Mouse (Mus musculus) forebrain, embryonic 13.5 days (tissue): ENCODE measurements around the gene Usp6nl. TPM values are rescaled to one million over a fixed set of nuclear protein-coding genes. Genes with fewer than 3 reads are reported as not detected.

Source experiments
- ATAC-seq: fragments of 200-750 bp; cut with Nextera tagmentation; 2 replicates; pipeline ENCODE4 v1.8.0; 2017
- H3K27ac ChIP-seq: fragments of 300-500 bp; sonication (generic); 2 replicates; pipeline ENCODE4 v1.5.1; 2015; ENCODE audit warnings: inconsistent platforms, mild to moderate bottlenecking, moderate library complexity
- H3K27me3 ChIP-seq: fragments of 300-500 bp; sonication (generic); 2 replicates; pipeline ENCODE4 v1.6.1; 2015; ENCODE audit warnings: mild to moderate bottlenecking, inconsistent platforms
- H3K36me3 ChIP-seq: fragments of 300-500 bp; sonication (generic); 2 replicates; pipeline ENCODE4 v1.6.1; 2015; ENCODE audit warnings: mild to moderate bottlenecking, inconsistent platforms; ENCODE audit not compliant: poor library complexity, severe bottlenecking
- H3K4me1 ChIP-seq: fragments of 300-500 bp; sonication (generic); 2 replicates; pipeline ENCODE4 v1.6.1; 2015; ENCODE audit warnings: inconsistent platforms
- H3K4me2 ChIP-seq: fragments of 300-500 bp; sonication (generic); 2 replicates; pipeline ENCODE4 v1.6.1; 2015; ENCODE audit warnings: inconsistent platforms, mild to moderate bottlenecking, moderate library complexity
- H3K4me3 ChIP-seq: fragments of 300-500 bp; sonication (generic); 2 replicates; pipeline ENCODE4 v1.5.1; 2015; ENCODE audit warnings: mild to moderate bottlenecking, inconsistent platforms
- H3K9ac ChIP-seq: fragments of 300-500 bp; sonication (generic); 2 replicates; pipeline ENCODE4 v1.6.1; 2015; ENCODE audit warnings: mild to moderate bottlenecking, inconsistent platforms
- H3K9me3 ChIP-seq: fragments of 300-500 bp; sonication (generic); replicated peaks from 2 replicates; pipeline ENCODE4 v1.6.1; 2016; ENCODE audit warnings: inconsistent platforms
- WGBS: fragments of 180-500 bp; shearing (Covaris S2); methylation state at CpG from one replicate; pipeline ENCODE4 v1.1.7; 2015; 5-methylcytosine and 5-hydroxymethylcytosine counted together
- polyA plus RNA-seq: library from polyadenylated mRNA; unstranded; fragments of >200 nt; fragmentation: Nextera tagmentation; extraction: Ambion mirVana; gene quantifications from 2 replicates; pipeline ENCODE4 v1.2.1, GENCODE M21; 2015

Usp6nl gene
- polyA plus RNA-seq, 1 experiment from 2014 or later = 8.0 TPM

DNA sequence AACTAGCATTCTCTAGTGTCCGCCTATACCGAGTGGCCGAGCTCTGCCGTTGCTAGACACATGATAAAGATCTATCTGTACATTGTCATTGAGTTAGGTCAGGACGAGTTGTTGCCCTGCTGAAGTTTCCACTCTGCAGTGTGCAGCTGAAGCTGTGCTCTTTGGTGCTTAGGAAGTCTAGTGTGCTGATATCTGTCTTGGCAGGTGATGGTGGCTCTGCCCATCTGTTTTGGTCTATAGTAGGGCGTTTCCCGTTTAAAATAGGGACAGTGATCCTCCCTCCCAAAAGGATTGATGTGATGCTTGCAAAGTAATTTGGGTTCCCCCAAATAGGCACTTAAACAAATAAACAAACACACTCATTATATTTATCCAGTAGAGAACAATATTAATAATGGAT, 82.2 kb downstream of the Usp6nl start:
- 87% methylated on average over 7 of the region's 7 CpGs for WGBS
- no peak overlapping the region for H3K4me2 ChIP-seq
- H3K27ac ChIP-seq = no peak overlapping the region
- no peaks in the 10 kb centered on the region for H3K9me3 ChIP-seq
- H3K4me3 ChIP-seq = no peak overlapping the region
- no peaks in the 10 kb centered on the region for H3K27me3 ChIP-seq
- peaks cover 20% of the 10 kb centered on the region for H3K4me1 ChIP-seq
- no peak overlapping the region; the same call in 1 of the 2 replicates for H3K9ac ChIP-seq
- ATAC-seq = no peak; the same call in 1 of the 2 replicates
- H3K36me3 ChIP-seq = peaks cover 7% of the 10 kb centered on the region; the same call in 1 of the 2 replicates

DNA sequence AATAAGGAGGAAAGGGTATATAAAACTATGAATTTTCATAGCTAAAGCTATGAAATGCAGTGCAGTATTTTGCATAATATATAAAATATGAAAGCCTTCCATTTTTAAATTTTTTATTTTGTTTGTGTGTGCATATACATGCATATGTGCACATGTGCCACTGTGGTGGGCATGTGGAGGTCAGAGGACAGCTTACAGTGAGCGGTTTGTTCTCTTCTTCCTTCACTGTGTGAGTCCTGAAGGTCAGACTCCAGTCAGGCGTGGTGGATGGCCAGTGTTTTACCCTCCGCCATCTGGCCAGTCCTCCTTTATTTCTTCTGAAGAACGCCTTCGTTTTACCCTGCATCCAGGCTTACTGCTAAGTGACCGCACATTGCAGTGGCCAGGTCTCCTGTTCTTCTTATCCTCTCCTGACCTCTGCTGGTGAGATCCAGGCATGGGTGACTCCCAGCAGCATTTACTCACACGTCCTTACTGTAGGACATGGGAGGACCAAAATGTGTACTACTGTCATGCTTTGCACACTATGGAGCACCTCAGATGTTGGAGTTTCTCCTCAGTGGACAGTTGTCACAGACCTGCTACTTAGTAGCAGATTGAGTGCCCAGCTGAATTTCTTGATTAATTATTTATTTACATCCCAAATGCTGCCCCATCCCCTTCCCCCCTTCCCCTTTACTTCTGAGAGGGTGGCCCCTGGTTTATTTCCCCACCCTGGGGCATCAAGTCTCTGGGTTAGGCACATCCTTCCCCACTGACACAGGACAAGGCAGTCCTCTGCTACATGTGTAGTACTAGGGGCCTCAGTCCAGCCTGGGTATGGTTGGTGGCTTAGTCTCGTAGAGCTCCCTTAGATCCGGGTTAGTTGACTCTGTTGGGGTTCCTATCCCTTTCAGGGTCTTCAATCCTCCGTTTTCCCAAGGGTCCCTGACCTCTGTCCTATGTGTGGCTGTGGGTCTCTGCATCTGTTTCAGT, 82.9 kb downstream of the Usp6nl start:
- H3K27ac ChIP-seq = no peak overlapping the region
- H3K4me2 ChIP-seq = no peak overlapping the region
- H3K9me3 ChIP-seq = no peaks in the 10 kb centered on the region
- H3K27me3 ChIP-seq = no peaks in the 10 kb centered on the region
- WGBS = 31% methylated on average over 10 of the region's 10 CpGs
- peaks cover 7% of the 10 kb centered on the region; the same call in 1 of the 2 replicates for H3K36me3 ChIP-seq
- peaks cover 20% of the 10 kb centered on the region for H3K4me1 ChIP-seq
- no peak overlapping the region for H3K9ac ChIP-seq
- ATAC-seq = peak; percentile 90
- H3K4me3 ChIP-seq = no peak overlapping the region

DNA sequence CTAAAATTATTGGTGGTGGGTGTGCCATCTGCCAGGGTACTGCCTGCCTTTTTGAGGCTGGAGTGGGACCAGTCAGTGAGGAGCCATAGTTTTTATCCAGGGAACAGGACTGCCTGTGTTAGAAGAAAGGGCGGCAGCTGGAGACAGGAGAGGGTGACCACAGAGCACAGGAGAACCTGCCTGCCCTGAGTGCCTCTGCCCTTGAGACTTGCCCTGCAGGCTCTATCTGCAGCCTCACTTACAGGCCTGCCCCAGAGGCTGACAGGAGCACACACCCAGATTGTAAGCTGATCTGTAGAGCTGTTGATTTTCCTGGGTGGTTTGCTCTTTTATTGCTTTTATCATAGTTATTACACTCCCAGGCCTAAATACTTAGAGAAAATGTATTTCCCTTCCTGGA, 85.2 kb downstream of the Usp6nl start:
- 60% methylated on average over 1 of the region's 1 CpGs for WGBS

DNA sequence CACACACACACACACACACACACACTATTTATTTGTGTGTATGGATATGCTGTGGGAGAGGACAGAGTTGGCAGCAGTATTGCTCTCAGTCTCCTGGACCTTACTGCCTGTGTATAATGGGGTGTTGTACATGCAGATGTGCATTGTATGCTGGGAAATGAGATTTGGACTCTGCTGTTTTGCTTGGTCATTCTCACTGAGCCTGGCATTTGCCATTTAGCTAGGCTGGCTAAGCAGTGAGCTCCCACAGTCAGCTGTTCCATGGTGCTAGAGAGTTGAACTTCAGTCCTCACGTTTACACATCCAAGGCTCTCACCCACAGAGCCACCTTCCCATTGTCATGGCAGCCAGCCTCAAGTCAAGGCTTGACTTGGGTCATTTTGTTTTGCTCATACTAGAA, 90.2 kb downstream of the Usp6nl start:
- no peak for ATAC-seq
- WGBS = 82% methylated on average over 1 of the region's 1 CpGs
- H3K27me3 ChIP-seq = no peaks in the 10 kb centered on the region
- no peaks in the 10 kb centered on the region for H3K9me3 ChIP-seq
- H3K27ac ChIP-seq = no peak overlapping the region
- H3K9ac ChIP-seq = no peak overlapping the region
- H3K4me3 ChIP-seq = no peak overlapping the region
- H3K4me1 ChIP-seq = 0 out of 2 replicates have a peak, but pooled peaks cover 5% of the 10 kb centered on the region
- H3K4me2 ChIP-seq = no peak overlapping the region
- H3K36me3 ChIP-seq = peaks cover 12% of the 10 kb centered on the region; the same call in 1 of the 2 replicates

More for the DNA sequence above, 85.2 kb downstream of the Usp6nl start:
- Histone ChIP-seq H3K9me3 (no peaks in the 10 kb centered on the region), H3K4me3 (no peak overlapping the region), H3K27ac (no peak overlapping the region), H3K4me1 (peaks cover 17% of the 10 kb centered on the region), H3K27me3 (no peaks in the 10 kb centered on the region), H3K9ac (no peak overlapping the region), H3K4me2 (no peak overlapping the region), H3K36me3 (peaks cover 7% of the 10 kb centered on the region; the same call in 1 of the 2 replicates)
- no peak for ATAC-seq

DNA sequence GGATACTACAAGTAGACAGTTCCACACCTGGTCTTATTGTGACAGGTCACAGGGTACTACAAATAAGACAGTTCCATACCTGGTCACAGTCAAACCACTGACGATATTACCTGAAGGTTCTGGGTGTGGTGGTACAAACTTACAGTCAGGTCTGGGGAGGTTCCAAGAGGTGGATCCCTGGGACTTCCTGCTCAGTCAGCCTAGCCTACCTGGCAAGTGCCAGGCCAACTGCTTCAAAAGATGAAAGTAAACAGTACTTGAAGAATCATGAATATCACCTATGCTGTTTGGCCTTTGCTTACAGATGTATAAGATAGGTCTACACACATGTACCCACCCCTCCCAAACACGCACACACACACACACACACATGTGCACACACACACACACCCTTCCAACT, 91.3 kb downstream of the Usp6nl start:
- Histone ChIP-seq H3K27ac (no peak overlapping the region), H3K9me3 (no peaks in the 10 kb centered on the region), H3K9ac (no peak overlapping the region), H3K4me1 (0 out of 2 replicates have a peak, but pooled peaks cover 5% of the 10 kb centered on the region), H3K27me3 (no peaks in the 10 kb centered on the region), H3K4me3 (no peak overlapping the region), H3K4me2 (no peak overlapping the region), H3K36me3 (peaks cover 16% of the 10 kb centered on the region; the same call in 1 of the 2 replicates)
- WGBS = 97% methylated on average over 2 of the region's 2 CpGs
- no peak for ATAC-seq

DNA sequence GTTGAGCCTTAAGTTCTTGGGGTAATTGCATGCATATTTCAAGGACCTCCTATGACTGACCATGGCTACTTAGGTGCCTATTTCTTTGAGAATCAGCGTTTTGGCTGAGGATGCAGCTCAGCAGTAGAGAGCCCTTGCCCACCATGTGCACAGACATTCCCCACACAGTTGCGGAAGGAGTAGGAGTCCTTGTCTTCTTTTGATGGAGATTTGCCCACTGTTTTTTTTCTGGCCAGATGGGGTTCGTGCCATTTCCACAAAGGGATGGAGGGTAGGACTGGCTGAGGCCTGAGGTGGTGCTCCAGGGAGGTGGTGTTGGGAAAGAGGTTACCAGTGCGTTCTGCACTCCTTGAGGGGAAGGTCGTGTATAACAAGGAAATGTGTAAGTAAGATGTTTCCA, 91.9 kb downstream of the Usp6nl start:
- ATAC-seq = no peak
- 86% methylated on average over 5 of the region's 5 CpGs for WGBS

DNA sequence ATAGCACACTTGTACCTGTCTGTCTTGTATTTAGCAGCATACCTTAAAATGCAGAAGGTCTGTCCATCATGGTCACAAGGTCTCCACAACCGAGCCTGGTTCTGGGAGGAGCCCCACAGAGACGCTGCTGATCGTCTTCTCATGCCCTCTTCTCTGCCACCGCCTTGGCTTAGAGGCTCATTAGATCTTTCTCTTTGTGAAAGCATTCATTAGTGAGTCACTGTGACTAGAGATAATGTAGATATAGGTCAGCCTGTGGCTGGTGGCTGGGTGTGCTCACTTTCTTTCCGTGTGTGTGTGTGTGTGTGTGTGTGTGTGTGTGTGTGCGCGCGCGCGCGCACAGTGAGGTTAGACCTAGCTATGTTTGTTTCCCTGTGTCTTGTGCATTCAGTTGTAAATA, 94.7 kb downstream of the Usp6nl start:
- Histone ChIP-seq H3K9me3 (no peaks in the 10 kb centered on the region), H3K4me1 (0 out of 2 replicates have a peak, but pooled peaks cover 5% of the 10 kb centered on the region), H3K36me3 (peaks cover 24% of the 10 kb centered on the region; the same call in 1 of the 2 replicates), H3K27ac (no peak overlapping the region), H3K4me2 (no peak overlapping the region), H3K9ac (no peak overlapping the region), H3K4me3 (no peak overlapping the region), H3K27me3 (no peaks in the 10 kb centered on the region)
- WGBS = 77% methylated on average over 11 of the region's 11 CpGs
- no peak for ATAC-seq

More for the DNA sequence above, 91.9 kb downstream of the Usp6nl start:
- no peaks in the 10 kb centered on the region for H3K9me3 ChIP-seq
- no peak overlapping the region for H3K27ac ChIP-seq
- no peak overlapping the region for H3K4me3 ChIP-seq
- H3K36me3 ChIP-seq = peaks cover 12% of the 10 kb centered on the region; the same call in 1 of the 2 replicates
- no peak overlapping the region for H3K9ac ChIP-seq
- H3K4me2 ChIP-seq = no peak overlapping the region
- H3K4me1 ChIP-seq = 0 out of 2 replicates have a peak, but pooled peaks cover 5% of the 10 kb centered on the region
- H3K27me3 ChIP-seq = no peaks in the 10 kb centered on the region

DNA sequence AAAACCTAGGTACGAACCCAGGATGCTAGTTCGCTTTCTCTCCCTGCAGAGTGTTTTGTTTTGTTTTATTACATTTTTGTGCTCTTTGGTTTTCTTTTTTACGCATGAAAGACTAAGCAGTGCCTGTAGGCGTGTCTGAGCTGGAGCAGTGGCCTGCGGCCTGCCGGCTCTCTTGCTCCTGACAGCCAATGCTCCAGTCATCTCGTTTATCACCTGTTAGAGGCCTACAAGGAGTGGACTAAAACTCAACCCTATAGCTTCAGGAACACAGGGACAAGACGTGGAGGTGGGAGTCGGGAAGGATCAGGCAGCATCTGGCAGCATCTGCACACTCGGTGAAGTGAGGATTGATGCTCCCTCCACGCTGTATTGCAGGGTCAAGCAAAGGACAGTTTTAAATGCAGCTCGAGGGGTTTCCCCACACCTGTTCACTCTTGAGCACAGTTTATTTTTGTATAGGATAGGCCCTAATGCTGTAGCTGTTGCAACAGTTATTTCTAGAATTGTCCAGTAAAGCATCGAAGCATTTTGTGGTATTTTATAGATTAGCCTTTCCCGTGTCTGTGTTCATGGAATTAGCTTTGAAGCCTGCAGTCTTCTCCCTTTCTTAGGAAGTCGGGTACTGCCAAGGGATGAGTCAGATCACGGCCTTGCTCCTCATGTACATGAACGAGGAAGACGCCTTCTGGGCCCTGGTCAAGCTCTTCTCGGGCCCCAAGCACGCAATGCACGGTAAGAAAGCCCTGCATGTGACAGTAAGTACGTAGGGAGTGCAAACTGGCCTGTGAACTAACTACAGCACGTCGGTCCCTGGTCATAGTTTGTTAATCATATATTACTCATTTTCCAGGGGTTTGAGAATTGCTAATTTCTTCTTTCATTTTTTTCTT, 101.4 kb downstream of the Usp6nl start:
- Histone ChIP-seq H3K27ac (no peak overlapping the region), H3K36me3 (peaks cover 50% of the 10 kb centered on the region), H3K4me1 (no peaks in the 10 kb centered on the region), H3K9me3 (no peaks in the 10 kb centered on the region), H3K4me3 (no peak overlapping the region), H3K27me3 (no peaks in the 10 kb centered on the region), H3K4me2 (no peak overlapping the region), H3K9ac (no peak overlapping the region)
- WGBS = 90% methylated on average over 24 of the region's 24 CpGs
- ATAC-seq = no peak

DNA sequence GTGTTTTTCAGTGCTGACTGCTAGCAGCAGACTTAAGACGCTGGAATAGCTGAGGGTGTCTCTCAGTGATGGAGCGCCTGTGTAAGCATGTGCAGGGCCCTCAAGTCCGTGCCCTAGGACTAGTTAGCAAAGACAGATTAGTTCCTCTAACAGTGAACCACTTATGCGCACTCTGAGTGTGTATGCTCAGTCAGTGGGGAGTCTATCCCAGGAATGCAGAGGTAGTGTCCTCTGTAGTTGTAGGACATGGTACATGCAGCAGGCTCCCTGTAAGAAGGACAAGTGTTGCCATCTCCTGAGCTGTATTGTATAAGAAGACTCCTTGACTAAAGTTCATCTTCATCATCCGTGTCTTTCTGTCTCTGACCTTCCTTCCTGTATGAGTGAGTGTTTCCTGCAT, 102.4 kb downstream of the Usp6nl start:
- H3K27me3 ChIP-seq = no peaks in the 10 kb centered on the region
- no peak overlapping the region for H3K27ac ChIP-seq
- H3K4me1 ChIP-seq = no peaks in the 10 kb centered on the region
- ATAC-seq = no peak
- no peak overlapping the region for H3K4me3 ChIP-seq
- no peak overlapping the region for H3K9ac ChIP-seq
- H3K36me3 ChIP-seq = peaks cover 47% of the 10 kb centered on the region
- WGBS = 93% methylated on average over 5 of the region's 5 CpGs
- H3K9me3 ChIP-seq = no peaks in the 10 kb centered on the region
- no peak overlapping the region for H3K4me2 ChIP-seq

DNA sequence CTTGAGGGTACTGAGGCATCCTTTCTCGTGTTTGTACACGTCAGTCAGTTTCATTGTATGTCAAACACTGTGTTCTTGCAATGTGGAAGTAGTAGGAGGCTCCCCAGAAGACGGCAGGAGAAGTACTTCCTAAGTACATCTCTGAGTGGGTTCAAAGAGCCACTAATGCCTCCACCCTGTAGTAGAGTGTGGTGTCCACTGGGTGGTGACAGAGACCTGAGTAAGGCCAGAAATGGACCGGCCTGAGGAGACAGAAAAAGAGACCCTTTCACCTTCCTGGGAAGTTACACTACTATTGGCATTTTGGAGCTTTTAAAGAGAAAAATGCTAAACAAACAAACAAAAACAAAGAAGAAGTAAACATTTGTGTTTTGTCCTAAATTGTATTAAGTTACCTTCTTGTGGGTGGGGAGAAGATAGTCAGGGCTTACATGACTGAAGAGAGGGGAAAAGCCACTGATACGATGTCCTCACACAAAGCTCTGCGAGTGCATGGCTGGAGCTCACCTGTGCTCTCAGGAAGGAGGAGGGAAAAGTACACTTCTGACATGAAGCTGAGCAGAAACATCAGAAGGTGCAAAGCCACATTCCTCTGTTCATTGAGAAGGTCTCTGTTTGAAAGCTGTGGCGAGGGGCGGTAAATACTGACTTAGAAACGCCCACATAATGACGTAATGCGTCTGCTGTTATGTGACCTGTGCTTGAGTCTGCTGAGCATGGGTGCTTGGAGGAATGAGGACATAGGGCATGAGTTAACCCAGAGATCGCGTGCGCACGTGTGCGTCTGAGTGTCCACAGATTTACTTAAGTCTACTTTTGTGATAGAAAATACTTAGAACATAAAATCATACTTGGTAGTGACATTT, 113.9 kb downstream of the Usp6nl start:
- no peaks in the 10 kb centered on the region for H3K27me3 ChIP-seq
- no peak overlapping the region for H3K27ac ChIP-seq
- peaks cover 33% of the 10 kb centered on the region for H3K36me3 ChIP-seq
- ATAC-seq = peak; percentile 83
- no peak overlapping the region for H3K4me2 ChIP-seq
- H3K4me1 ChIP-seq = no peaks in the 10 kb centered on the region
- H3K9me3 ChIP-seq = no peaks in the 10 kb centered on the region
- H3K9ac ChIP-seq = no peak overlapping the region
- H3K4me3 ChIP-seq = no peak overlapping the region
- WGBS = 84% methylated on average over 16 of the region's 16 CpGs

DNA sequence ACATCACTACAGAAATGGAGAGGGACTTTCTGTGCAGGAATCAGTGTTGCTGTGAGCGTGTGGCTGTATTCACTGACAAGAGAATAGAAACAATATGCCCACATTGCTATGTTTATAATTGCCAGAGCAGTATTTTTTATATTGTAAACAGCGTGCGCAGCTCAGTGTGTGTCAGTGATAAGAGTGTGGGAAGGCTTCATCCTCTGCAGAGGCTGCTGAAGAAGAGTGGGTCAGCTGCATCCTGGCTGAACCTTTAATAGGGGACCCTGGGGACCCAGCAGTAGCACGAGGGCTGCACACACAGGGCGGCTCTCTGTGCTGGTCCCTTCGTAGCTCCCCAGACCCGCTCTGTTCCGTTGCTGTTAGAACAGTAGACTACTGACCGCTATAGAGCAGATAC, 119.2 kb downstream of the Usp6nl start:
- no peak overlapping the region for H3K4me2 ChIP-seq
- no peak overlapping the region for H3K4me3 ChIP-seq
- H3K27ac ChIP-seq = no peak overlapping the region
- no peak overlapping the region for H3K9ac ChIP-seq
- no peaks in the 10 kb centered on the region for H3K4me1 ChIP-seq
- 95% methylated on average over 9 of the region's 9 CpGs for WGBS
- no peaks in the 10 kb centered on the region for H3K9me3 ChIP-seq
- ATAC-seq = no peak
- no peaks in the 10 kb centered on the region for H3K27me3 ChIP-seq
- H3K36me3 ChIP-seq = peaks cover 30% of the 10 kb centered on the region
